Mouse (Mus musculus): ENCODE measurements at regions not wholly inside any gene's neighbourhood (a gene's known extent, or its start where the extent isn't known, plus 50 kb on each side); places are given as distances from the start of the nearest gene placed in this dataset.

DNA sequence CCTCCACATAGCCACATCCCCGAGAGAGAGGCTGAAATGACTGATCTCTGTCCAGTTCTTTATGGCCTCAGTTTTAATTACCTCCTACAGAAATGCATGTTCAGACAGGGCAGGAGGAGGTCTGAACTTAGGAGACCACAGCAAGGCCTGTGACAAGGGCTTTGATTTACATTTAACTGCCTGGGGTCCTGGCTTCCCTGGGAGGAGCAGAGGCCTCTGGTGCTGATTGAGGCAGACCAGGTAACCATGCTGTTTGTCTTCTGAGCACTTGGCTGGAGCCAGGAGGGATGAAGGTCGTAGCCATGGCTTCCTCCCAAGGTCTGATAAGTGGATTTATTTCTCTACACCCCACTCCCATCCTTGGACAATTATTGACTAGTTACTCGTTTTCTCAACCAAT is 224.0 kb upstream of the Stt3b start:
- DNase-seq (ENCODE audit: extremely low spot score in 1 of 2, low spot score in 1 of 2): no peak

DNA sequence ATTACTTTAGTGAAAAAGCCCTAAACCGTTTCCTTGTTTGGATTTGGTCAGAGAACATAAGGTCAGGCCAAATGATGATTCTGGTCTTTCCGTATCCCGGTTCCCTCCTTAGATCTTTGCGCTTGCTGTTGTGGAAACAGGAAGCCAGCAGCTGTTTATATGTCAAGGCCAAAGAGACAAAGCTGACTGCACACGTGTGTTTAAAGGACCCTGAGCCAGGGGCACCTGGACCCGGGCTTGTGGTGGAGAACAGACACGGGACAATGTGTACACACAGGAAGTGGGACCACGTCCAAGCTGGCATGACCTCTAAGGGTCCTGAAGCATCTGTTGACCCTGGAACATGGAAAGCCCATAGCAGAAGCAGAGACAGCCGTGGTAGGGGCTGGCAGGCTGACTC is 233.4 kb upstream of the Stt3b start:
- no peak for DNase-seq (ENCODE audit: extremely low spot score in 1 of 2, low spot score in 1 of 2)

DNA sequence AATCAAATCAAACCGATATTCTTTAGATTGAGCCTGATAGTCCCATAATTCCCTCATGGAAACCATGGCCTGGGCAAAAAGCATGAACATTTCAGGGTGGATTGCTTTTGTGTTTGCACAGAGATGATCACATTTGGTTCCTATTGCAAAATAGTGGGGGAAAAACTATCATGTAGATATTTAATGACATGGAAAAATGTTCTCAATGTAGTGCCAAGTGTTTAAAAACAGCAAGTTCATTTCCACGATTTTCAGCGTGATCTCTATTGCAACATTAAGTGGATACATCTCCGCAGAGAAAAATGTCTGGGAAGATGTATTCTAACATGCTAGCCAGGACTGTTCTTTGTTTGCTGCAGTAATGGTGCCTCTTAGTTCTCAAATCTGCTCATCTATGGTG is 235.0 kb upstream of the Stt3b start:
- no peak for DNase-seq (ENCODE audit: extremely low spot score in 1 of 2, low spot score in 1 of 2)

DNA sequence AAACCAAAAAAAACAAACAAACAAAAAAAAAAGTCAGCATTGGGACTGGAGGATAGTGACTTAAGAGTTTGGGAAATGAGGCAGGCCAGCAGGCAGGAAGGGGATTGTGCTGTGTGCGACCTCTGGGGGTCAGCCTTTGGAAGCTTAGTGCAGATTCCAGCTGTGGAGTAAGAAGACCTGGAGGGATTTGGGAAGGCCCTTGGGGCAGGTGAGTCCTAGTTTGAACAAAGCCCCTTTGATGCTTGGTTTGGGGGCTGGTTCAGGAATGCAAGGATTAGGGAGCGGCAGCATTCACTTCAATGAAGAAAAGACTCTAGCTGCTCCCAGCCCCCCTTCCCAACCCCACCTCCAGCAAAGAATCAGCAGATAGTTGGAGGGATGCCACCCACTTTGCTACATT is 235.6 kb upstream of the Stt3b start:
- DNase-seq (ENCODE audit: extremely low spot score in 1 of 2, low spot score in 1 of 2): no peak

DNA sequence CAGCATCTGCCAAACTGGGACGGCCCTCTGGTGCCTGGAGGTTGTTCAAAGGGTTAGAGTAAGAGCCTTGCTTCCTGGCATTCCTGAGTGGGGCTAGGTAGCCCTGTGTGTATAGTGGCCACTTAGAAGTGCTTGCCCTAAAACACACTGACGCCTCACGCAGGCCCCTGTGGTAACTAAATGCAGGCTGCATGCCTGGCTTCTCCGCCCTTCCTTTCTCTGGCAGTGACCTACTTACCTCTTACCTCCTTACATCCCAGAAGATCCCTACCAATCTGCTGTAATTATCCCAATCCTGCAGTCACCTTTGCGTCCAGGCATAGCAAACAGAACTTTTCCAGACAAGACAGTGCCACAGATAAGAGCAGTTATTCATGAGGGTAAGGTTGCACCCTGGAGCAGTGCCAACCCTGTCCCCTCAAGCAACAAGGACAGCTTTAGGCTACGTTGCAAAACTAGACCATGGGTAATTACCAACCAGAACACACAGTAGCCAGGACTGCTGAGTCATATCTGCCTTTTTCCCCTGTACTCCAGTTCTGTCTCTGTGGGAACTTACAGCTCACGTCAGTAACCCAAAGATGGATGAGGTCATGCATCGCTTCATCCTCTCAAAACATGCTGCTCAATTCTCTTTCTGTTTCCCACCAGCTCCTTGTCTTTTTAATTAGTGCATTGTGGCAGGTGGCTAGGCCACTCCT is 237.6 kb upstream of the Stt3b start:
- DNase-seq (ENCODE audit: extremely low spot score in 1 of 2, low spot score in 1 of 2): no peak

DNA sequence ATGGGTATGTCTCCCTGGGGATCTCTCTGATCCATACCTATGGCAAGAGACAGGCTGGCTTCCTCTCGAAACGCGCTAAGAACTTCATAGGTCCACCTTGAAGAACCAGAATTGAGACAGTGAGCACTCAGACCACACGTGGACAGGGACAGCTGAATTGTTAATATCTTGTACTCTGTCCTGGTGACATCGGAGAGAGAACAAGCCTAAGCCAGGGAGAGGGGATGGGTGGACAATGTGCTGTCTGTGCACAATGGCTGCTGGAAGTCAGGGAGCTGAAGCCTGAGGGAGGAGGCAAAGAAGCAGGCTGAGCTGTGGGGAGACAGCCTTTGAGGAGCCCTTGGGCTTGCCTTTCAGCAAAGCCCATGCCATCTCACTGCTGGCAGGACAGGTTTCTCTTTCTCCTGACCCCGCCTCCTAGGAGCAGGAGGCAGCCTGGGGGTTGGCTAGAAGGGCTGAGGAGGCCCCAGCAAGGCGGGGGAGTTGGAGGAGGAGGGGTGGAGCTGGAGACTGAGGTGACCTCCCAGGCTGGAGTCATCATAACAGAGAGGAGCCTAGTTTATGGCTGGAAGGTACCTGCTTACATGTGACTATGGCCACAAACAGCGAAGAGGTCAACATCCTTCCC is 238.6 kb upstream of the Stt3b start:
- no peak for DNase-seq (ENCODE audit: extremely low spot score in 1 of 2, low spot score in 1 of 2)

DNA sequence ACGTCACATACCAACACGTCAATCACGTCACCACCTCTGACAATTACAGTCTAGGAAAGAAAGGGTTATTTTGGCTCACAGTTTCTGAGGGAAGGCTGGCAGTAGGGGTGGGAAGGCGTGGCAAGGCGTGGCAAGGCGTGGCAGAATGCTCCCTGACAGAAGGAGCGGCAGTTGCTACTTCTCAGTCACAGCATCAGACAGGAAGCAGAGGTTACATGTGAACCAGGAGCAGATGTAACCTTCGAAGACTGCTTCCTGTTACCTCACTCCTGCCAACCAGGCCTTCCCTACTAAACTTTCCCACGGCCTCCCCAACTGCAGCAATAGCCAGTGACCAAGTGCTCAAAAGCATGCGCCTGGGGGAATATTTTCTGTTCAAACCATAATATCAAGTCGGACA is 240.9 kb upstream of the Stt3b start:
- no peak for DNase-seq (ENCODE audit: extremely low spot score in 1 of 2, low spot score in 1 of 2)

DNA sequence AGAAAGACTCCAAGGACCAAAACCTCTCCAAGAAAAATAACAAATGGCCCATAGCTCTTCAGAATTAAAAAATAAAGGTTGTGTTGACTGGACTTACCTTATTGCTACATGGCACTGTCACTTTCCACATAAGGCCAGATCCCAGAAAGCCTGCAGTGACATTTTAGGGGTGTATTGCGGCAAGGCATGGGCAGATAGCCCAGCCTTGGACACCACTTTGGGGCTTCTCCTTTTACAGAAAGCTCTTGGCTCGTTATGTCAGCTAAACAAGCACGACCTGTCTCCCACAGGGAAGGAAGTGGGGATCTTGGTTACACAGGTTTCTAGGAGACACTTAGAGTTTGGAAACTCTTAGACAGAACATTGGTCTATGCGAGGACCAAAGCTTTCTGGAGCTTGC is 241.3 kb upstream of the Stt3b start:
- no peak for DNase-seq (ENCODE audit: extremely low spot score in 1 of 2, low spot score in 1 of 2)

DNA sequence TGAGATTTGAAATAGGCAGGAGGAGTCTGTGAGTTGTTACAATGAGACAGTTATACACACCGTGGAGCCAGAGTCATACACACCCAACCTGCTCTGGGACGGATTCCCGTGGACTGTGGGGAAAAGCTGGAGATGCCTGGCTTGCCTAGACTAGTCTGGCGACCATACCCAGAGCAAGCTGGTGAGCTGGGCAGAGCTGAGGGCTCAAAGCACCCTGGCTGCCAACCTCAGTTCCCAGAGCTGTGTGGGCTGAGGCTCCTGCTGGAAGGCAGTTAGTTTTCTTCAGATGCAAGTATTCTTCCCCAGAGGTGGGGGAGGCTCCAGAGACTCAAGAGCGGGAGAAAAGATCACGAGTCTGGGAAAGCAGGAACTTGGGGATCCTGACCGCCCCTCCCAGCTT is 247.9 kb upstream of the Stt3b start:
- DNase-seq (ENCODE audit: extremely low spot score in 1 of 2, low spot score in 1 of 2): no peak

DNA sequence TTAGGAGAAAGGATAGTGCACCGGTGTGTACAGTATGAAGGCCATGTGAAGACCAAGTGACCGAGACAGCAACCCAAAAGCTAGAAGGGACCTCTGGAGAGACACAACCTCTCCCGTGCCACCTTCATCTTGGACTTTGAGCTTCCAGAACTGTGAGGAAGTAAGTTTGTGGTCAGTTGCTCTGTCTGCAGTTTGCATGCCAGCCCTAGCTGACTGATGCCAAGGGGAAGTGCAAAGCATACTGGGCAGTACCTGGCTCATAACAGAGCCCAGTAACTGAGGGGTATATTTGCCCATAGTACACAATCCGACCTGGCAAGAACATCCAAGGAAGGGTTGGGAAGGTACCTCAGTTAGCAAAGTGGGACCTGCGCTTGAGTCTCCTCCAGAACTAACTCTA is 249.3 kb upstream of the Stt3b start:
- DNase-seq (ENCODE audit: extremely low spot score in 1 of 2, low spot score in 1 of 2): no peak

DNA sequence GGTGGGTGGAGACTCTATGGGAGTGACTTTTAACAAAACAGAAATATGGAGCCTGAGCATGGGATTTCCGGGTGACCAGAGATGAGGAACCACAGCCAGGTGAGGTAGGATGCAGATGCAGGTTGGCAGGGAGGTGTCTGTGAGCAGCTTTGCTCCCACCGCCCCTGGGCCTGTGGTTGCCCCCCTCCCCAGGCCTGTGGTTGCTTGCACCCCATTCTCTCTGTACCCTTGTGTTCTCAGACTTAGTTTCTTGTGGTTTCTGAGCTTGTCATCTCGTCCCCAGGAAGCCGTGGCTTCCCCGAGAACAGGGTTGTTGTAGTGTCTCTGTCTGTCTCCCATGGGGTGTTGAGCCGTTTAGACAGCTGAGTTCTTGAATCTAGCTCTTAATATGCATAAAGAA is 251.0 kb upstream of the Stt3b start:
- DNase-seq (ENCODE audit: extremely low spot score in 1 of 2, low spot score in 1 of 2): no peak

DNA sequence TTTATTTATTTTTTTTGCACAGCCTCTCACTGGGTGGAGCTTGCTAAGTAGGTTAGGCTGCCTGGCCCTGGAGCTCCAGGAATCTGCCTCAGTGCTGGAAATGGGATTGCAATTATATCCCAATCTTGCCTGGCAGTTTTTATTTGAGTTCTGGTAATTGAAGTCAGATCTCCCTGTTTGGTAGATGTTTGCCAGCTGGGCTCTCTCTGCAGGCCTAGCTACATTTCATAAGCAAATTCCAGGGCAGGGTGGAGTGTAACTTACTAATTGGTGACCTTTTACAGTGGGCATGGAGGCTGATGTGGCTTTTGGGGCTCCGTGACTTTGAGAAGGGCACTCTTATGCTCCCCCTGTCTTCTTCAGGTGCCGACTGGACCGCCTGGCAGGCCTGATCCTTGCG is 252.6 kb upstream of the Stt3b start:
- DNase-seq (ENCODE audit: extremely low spot score in 1 of 2, low spot score in 1 of 2): no peak

DNA sequence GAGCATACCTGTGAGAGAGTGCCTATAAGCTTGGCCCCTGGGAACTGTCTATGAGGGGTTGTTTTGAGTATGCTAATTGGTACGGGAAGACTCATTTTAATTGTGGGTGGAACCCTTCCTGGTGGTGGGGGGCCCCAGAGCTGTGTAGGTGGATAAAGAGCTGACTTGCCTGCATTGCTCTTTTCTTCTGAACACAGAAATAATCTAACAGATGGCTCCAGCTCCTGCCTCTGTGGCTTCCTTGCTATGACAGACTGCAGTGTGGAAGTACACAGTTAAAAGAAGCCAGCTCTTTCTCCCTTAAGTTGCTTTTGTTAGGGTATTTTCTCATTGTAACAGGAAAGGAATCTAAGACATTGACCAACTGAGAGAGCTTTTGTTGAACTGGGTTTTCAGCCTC is 254.1 kb upstream of the Stt3b start:
- no peak for DNase-seq (ENCODE audit: extremely low spot score in 1 of 2, low spot score in 1 of 2)

DNA sequence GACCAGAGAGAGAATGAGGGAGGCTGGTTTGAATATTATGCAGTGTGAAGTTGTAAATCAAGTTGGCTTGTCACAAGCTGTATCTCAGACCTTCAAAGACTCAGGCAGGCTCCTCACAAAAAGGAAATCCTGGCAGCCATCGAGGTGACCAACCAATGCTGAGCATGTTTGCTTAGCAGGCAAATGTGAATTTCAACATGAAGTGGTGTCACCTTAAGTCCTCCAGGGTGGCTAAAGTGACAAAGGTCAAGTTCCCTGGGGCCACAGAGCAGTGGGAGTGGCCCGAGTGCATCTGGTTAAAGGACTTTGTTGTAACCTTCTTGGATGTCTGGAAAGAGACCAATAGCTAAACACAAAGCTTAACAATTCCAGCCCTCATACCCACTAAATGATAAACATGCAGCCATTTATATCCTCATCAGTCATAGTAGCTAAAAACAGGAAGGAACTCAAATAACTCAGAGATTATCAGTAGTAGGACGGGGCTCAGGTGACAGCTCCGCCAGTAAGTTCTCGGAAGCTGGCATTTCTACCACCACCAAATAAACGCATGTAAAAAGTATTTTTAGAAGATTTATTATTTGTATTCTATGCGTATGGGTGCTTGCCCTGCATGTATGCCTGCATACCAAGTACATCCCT is 258.6 kb upstream of the Stt3b start:
- no peak for DNase-seq (ENCODE audit: extremely low spot score in 1 of 2, low spot score in 1 of 2)

DNA sequence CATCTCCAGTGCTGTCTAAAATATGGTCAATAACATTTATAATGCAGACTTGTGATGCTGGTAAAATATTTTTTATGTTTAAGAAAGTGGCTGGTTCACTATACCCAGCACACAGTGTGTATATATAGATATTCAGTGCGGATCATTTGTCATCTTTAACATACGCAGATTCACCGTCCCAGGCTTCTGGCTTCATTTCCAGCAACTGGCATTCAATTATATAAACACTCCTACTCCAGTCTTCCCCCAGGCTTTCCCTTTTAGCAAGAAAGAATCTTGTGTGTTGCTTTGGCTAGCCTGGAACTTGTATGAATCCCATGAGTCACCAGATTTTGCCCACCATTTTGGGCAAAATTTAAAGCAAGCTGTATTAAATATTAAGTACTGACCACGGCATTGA is 260.8 kb upstream of the Stt3b start:
- DNase-seq (ENCODE audit: extremely low spot score in 1 of 2, low spot score in 1 of 2): no peak

DNA sequence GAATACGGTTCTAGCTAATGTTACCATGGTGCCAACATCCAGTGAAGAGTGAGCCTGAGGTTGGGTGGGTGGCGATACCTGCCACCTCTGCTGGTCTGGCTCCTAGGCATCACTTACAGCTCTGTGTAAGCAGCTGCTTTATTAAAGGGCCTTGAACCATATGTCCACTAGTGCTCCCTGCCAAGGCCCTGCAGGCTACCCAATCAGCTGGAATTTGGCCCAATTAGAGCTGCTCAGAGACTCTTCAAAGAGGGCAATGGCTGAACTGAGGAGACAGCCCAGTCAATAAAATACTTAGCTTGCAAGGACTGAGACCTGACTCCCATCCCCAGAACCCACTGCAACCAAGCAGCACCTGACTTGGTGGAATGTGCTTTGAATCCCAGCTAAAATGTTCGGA is 270.9 kb upstream of the Stt3b start:
- DNase-seq (ENCODE audit: extremely low spot score in 1 of 2, low spot score in 1 of 2): no peak

DNA sequence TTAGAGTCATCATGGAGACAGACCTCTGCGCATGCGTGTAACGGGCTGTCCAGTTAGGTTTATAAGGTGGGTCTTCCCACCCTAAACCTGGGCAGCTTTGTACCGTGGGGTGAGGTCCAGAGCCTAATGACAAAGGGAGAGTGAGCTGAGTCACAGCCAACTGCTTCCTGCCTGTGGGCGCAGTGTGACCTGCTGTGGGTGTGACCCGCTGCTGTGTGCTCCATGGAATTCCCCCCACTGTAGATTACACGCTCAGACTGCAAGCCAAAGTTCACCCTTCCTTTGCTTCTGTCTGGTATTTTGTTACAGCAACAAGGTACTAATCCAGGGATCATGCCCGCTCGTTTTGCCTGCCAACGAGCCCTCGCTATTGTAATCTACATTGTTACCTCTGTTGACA is 273.3 kb upstream of the Stt3b start:
- no peak for DNase-seq (ENCODE audit: extremely low spot score in 1 of 2, low spot score in 1 of 2)

DNA sequence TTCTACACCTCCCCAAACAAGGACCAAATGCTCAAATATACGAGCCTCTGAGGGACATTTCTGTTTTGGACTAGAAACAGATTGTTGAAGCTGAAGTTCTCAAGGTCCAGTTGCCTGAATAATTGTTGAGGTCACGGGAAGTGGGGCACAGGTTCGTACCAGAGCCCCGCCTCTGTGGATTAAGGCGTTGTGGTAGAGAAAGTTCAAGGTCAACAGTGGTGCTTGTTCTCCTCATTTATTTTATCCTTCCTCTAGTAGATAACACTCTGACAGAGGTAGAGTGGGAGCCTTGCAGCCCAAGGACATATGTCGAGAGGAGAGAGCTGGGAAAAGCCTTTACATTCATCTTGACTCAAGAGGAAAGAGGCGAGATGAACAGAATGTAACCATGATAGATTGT is 274.7 kb upstream of the Stt3b start:
- no peak for DNase-seq (ENCODE audit: extremely low spot score in 1 of 2, low spot score in 1 of 2)

DNA sequence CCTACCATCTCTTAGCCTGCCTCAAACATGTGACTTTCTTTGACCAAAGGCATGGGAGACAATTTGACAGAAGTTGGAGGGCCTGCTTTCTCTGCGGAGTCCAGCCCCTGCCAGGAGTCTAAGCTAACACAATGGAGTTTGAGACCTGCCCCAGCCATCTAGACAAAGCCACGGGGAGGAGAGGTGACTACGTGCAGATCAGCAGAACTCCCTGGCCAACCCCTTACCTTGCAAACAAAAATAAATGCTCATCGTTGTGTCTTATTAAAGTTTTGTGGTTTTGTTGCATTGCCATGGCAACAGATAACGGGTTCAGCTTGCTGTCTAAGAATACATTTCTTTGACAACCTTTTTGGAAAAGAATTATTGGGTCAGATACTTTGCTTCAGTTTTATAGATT is 282.2 kb upstream of the Stt3b start:
- DNase-seq (ENCODE audit: extremely low spot score in 1 of 2, low spot score in 1 of 2): no peak

DNA sequence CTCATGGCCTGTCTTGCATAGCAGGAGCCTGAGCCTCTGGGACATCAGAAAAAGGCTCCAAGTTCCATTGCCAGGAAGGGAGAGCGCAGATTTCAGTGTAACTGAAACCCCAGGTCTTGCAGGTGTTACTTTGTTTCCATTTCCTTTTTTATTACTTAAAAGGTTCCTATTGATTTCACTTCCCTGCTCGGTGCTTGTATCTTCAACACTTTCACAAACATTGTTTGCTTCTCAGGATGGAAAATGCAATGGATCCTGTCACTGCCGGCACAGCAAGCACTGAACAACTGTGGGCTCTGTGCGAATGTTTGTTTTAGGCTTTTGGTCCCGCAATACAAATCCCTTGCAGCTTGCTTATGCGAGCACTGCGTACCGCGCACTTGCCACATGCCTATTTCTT is 290.0 kb upstream of the Stt3b start:
- no peak for DNase-seq (ENCODE audit: extremely low spot score in 1 of 2, low spot score in 1 of 2)

DNA sequence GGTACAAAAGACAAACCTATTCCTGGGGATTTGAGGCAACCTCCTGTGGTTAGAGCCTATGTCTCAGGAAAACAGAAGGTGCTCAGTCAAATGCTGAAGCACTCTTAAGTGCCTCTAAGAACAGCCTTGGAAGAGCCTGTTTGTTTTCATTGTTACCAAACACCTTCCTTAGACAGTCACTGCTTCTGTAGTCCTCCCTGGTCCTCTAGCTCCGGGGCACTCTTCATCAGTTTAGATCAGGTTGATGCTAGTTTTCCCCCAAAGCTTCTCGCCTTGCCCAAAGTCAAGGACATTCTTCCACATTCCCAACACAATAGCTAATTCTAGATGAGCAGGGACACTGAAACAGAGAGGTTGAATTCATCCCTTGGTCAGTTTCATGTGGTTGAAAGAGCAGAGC is 290.6 kb upstream of the Stt3b start:
- no peak for DNase-seq (ENCODE audit: extremely low spot score in 1 of 2, low spot score in 1 of 2)

DNA sequence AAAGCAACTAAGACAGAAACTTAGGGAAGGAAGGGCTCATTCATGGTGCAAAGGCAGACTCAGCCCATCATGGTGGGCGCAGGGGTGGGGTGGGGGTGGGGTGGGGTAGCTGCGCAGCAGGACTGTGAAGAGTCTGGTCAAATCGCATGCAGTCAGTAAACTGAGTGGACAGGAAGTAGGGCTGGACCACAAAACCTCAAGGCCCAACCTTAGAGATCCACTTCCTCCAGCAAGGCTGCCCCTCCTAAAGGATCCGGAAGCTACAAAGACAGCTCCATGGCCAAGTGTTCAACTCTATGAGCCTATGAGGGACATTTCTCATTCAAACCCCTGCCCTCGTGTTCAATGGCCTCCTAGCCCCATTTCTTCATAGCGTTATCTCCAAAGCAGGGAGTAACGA is 292.6 kb upstream of the Stt3b start:
- no peak for DNase-seq (ENCODE audit: extremely low spot score in 1 of 2, low spot score in 1 of 2)

Data from layer of hippocampus, postnatal 25 days (tissue).